In the genomic region with DNA sequence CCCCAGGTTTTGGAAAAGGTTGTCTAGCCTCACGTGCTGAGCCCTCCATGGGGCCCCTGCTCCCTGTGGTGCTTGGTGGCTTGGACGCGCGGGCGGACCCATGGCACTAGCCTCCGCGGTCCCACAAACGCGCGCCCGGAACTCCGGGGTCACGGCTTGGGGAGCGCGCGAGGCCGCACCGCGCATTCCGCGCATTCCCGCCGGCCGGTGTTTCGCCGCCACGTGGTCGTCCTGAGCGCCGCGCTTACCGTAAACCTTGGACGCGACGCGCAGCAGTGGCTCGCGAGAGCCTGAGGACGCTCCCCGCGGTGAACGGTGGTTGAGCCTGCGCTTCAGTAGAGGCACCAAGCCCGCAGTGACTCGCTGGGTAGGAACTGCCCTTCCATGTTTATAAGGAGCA, we compare ENCODE assay signal across 8 mouse cellular contexts. TPM values are rescaled to one million over a fixed set of nuclear protein-coding genes. Genes with fewer than 3 reads are reported as not detected.
A peak's percentile ranks its signal among the peaks of the same experiment; 100 is the strongest.
DNase-seq lines count a peak whose midpoint lies in the region; ATAC-seq and TF ChIP-seq lines count a peak whose summit lies in the region.

No protein-coding gene starts in this region.

- peaks cover 36% of the 10 kb centered on the region for H3K4me1 ChIP-seq in intestine, embryonic 16.5 days (ENCODE audit: control insufficient read depth, insufficient read depth, low read length)
- peaks cover 17% of the 10 kb centered on the region for H3K4me1 ChIP-seq in liver, adult 2 months (ENCODE audit: control insufficient read depth, insufficient read depth, low read length)
- peaks cover 46% of the 10 kb centered on the region for H3K4me1 ChIP-seq in midbrain, embryonic 16.5 days (ENCODE audit: control insufficient read depth, insufficient read depth, low read length)

- no peaks in the 10 kb centered on the region for H3K36me3 ChIP-seq in intestine, embryonic 16.5 days (ENCODE audit: control insufficient read depth, insufficient read depth, low read length)
- no peaks in the 10 kb centered on the region for H3K36me3 ChIP-seq in liver, adult 2 months (ENCODE audit: control insufficient read depth, insufficient read depth, low read length)
- no peaks in the 10 kb centered on the region for H3K36me3 ChIP-seq in midbrain, embryonic 16.5 days (ENCODE audit: control insufficient read depth, insufficient read depth, low read length)

- H3K9ac ChIP-seq in intestine, embryonic 16.5 days (ENCODE audit: low read depth, low read length) = peak overlapping the region; percentile 54
- peak overlapping the region; percentile 48 for H3K9ac ChIP-seq in liver, adult 2 months (ENCODE audit: low read depth, low read length)
- H3K9ac ChIP-seq in midbrain, embryonic 16.5 days (ENCODE audit: low read depth, low read length) = peak overlapping the region; percentile 64

- peak overlapping the region; percentile 85 for H3K4me2 ChIP-seq in intestine, embryonic 16.5 days (ENCODE audit: low read depth, low read length)
- H3K4me2 ChIP-seq in midbrain, embryonic 16.5 days (ENCODE audit: low read length) = peak overlapping the region; percentile 99

- ATAC-seq in intestine, embryonic 16.5 days = peak; percentile 36
- ATAC-seq in midbrain, embryonic 16.5 days = peak; percentile 59

- TF ChIP-seq CTCF in liver, adult 2 months (IDR thresholded peaks at IDR 0.05; ENCODE audit: low read depth, low read length) = peak; percentile 37

- peaks cover 6% of the 10 kb centered on the region for H3K27me3 ChIP-seq in intestine, embryonic 16.5 days (replicated peaks; ENCODE audit: control insufficient read depth, insufficient read depth, low read length)
- H3K27me3 ChIP-seq in liver, adult 2 months (ENCODE audit: control insufficient read depth, insufficient read depth, low read length) = no peaks in the 10 kb centered on the region
- peaks cover 38% of the 10 kb centered on the region for H3K27me3 ChIP-seq in midbrain, embryonic 16.5 days (ENCODE audit: control insufficient read depth, insufficient read depth, low read depth, low read length)

- DNase-seq in layer of hippocampus, postnatal 10 days (ENCODE audit: low spot score in 2 of 2) = peak; percentile 69 to 79
- no peak for DNase-seq in layer of hippocampus, adult 9-11 months
- peak; percentile 91 for DNase-seq in embryo, embryonic 10.5 days (ENCODE audit: low spot score)
- DNase-seq in heart, adult 11 months = peak; percentile 98
- DNase-seq in liver, adult 2 months (ENCODE audit: extremely low read depth, low read depth, low spot score) = peak; percentile 65
- DNase-seq in testis, postnatal 14 days (ENCODE audit: low spot score) = peak; percentile 84

- no peaks in the 10 kb centered on the region for H3K79me2 ChIP-seq in liver, adult 2 months (ENCODE audit: control insufficient read depth, insufficient read depth, low read length)

- no peaks in the 10 kb centered on the region for H3K9me3 ChIP-seq in intestine, embryonic 16.5 days (ENCODE audit: control insufficient read depth, low read length)
- no peaks in the 10 kb centered on the region for H3K9me3 ChIP-seq in midbrain, embryonic 16.5 days (replicated peaks; ENCODE audit: control insufficient read depth, low read length, poor library complexity, severe bottlenecking)

- H3K4me3 ChIP-seq in intestine, embryonic 16.5 days (ENCODE audit: low read length) = peak overlapping the region; percentile 67
- peak overlapping the region; percentile 40; the same call in 1 of the 2 replicates for H3K4me3 ChIP-seq in liver, adult 2 months (ENCODE audit: insufficient read depth, low read depth, low read length)
- peak overlapping the region; percentile 54 for H3K4me3 ChIP-seq in midbrain, embryonic 16.5 days (ENCODE audit: low read depth, low read length)

- no peak for TF ChIP-seq POLR2A in liver, adult 2 months (IDR thresholded peaks at IDR 0.05; ENCODE audit: extremely low read depth, insufficient read depth, low read length)

- H3K27ac ChIP-seq in intestine, embryonic 16.5 days (ENCODE audit: low read length) = no peak overlapping the region
- no peak overlapping the region for H3K27ac ChIP-seq in liver, adult 2 months (replicated peaks; ENCODE audit: insufficient read depth, low read depth, low read length)
- H3K27ac ChIP-seq in midbrain, embryonic 16.5 days (ENCODE audit: low read length) = no peak overlapping the region

- WGBS in intestine, embryonic 16.5 days = under 1% methylated on average over 45 of the region's 45 CpGs
- WGBS in liver, adult 2 months = under 1% methylated on average over 43 of the region's 45 CpGs
- under 1% methylated on average over 44 of the region's 45 CpGs for WGBS in midbrain, embryonic 16.5 days

RNA-seq across cellular contexts. Expression of a gene that starts 3.5 kb away (rescaled TPM):
- 10 to 100 TPM; 27.7 to 37.3 TPM for total RNA-seq in layer of hippocampus, postnatal 10 days (2021)
- polyA plus RNA-seq in intestine, embryonic 16.5 days (2015; fragmentation: Nextera tagmentation; extraction: Ambion mirVana) = 59.3 and 72.2 TPM in 2 replicates
- total RNA-seq in liver, adult 2 months (2014; rRNA removed) = 42.5 and 49.3 TPM in 2 replicates
- polyA plus RNA-seq in liver, adult 2 months (2012; rRNA removed) = 36.4 and 55.0 TPM in 2 replicates
- polyA plus RNA-seq in midbrain, embryonic 16.5 days (2015; fragmentation: Nextera tagmentation; extraction: Ambion mirVana) = 21.5 and 31.5 TPM in 2 replicates

RNA-seq across cellular contexts. Expression of a gene that starts 28.4 kb away (rescaled TPM):
- total RNA-seq in layer of hippocampus, postnatal 10 days (2021) = 10 to 100 TPM; 27.8 to 32.4 TPM
- 22.7 and 24.4 TPM in 2 replicates for polyA plus RNA-seq in intestine, embryonic 16.5 days (2015; fragmentation: Nextera tagmentation; extraction: Ambion mirVana)
- 8.9 and 10.6 TPM in 2 replicates for total RNA-seq in liver, adult 2 months (2014; rRNA removed)
- polyA plus RNA-seq in liver, adult 2 months (2012; rRNA removed) = 10.1 and 11.2 TPM in 2 replicates
- 31.1 and 36.0 TPM in 2 replicates for polyA plus RNA-seq in midbrain, embryonic 16.5 days (2015; fragmentation: Nextera tagmentation; extraction: Ambion mirVana)

RNA-seq across cellular contexts. Expression of a gene that starts 46.9 kb away (rescaled TPM):
- not detected for total RNA-seq in layer of hippocampus, postnatal 10 days (2021)
- polyA plus RNA-seq in intestine, embryonic 16.5 days (2015; fragmentation: Nextera tagmentation; extraction: Ambion mirVana) = 0.15 and 0.33 TPM in 2 replicates
- total RNA-seq in liver, adult 2 months (2014; rRNA removed) = not detected in 2 replicates
- not detected in 2 replicates for polyA plus RNA-seq in liver, adult 2 months (2012; rRNA removed)
- 19.0 and 35.9 TPM in 2 replicates for polyA plus RNA-seq in midbrain, embryonic 16.5 days (2015; fragmentation: Nextera tagmentation; extraction: Ambion mirVana)

Comparison
In these comparisons a context has a peak if more than half of its experiments do, and no peak if none do; other contexts are left out.
1. RNA of a gene that starts 46.9 kb away (polyA plus RNA-seq): 19.0 to 35.9 TPM in midbrain, embryonic 16.5 days; 0.15 to 0.33 TPM in intestine, embryonic 16.5 days and not detected in liver, adult 2 months; every median in the first group is over 10 times any median in the second.
2. Peak in every context shown above with its lines, with median percentiles within 50 percentile points of each other: H3K4me3 ChIP-seq and H3K9ac ChIP-seq.